Mouse (Mus musculus): Measurements from ENCODE around the gene Synj2. TPM values are rescaled to one million over a fixed set of nuclear protein-coding genes. Genes with fewer than 3 reads are reported as not detected.
A peak's percentile ranks its signal among the peaks of the same experiment; 100 is the strongest.

Synj2 gene
- total and polyA plus RNA-seq, 3 experiments: 21.2 to 58.1 (median 43.7) TPM

DNA sequence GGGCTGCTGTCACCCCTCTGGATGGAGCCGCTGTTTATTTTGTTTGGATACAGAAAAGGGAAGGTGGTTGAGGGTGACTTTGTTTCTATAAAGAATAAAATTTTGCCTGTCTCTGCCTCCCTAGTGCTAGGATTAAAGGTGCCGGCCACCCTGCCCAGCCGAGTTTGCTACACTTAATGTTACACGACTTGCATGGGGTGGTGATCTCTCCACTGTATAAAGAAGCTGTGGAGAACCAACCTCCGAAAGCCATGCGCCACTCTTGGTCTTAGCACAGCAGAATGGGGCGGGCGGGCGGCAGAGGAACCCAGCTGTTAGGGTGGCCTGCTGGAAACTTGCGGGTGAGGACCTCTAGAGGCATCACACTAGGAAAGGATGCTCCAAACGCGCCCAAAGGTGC lies 1.2 kb upstream of the Synj2 start:
- WGBS: 83% methylated on average over 12 of the region's 12 CpGs
- no peak overlapping the region for H3K4me3 ChIP-seq
- intact Hi-C loops (cut with DNase I): no loop called here
- H3K9ac ChIP-seq (ENCODE audit: low read depth, low read length): no peak overlapping the region
- DNase-seq: no peak
- TF ChIP-seq POLR2A (IDR thresholded peaks at IDR 0.05; ENCODE audit: insufficient read depth, low read depth, low read length) (no peak), CTCF (IDR thresholded peaks at IDR 0.05) (no peak), EP300 (IDR thresholded peaks at IDR 0.05; ENCODE audit: insufficient read depth, low read depth, low read length) (no peak)
- peaks cover 4% of the 10 kb centered on the region for H3K4me1 ChIP-seq (ENCODE audit: control insufficient read depth, insufficient read depth, low read length)
- H3K36me3 ChIP-seq (ENCODE audit: control insufficient read depth, insufficient read depth, low read length): no peaks in the 10 kb centered on the region
- no peaks in the 10 kb centered on the region for H3K27me3 ChIP-seq (ENCODE audit: control insufficient read depth, insufficient read depth, low read length)
- no peak overlapping the region for H3K27ac ChIP-seq
- no peaks in the 10 kb centered on the region for H3K79me2 ChIP-seq (replicated peaks; ENCODE audit: control insufficient read depth, insufficient read depth, low read length)

DNA sequence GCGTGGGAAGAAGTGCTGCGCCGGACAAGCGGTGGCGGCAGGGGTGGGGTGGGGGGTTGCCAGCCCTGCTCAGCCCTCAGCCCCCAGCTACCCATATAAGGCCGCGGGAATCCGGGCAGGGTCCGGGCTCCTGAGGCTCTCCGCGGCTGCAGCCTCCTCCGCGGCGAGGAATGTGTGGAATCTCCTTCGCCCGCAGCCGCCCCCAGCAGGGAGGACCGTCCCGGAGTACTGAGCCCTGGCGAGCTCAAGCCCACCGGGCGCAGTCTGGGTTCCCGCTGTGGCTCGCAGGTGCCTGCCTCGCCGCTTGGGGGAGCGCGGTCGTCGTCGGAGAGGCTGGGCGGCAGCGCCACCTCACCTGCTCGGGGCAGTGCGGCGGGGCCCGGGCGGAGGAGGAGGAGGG lies 288 bp upstream of the Synj2 start:
- no peaks in the 10 kb centered on the region for H3K79me2 ChIP-seq (replicated peaks; ENCODE audit: control insufficient read depth, insufficient read depth, low read length)
- no peaks in the 10 kb centered on the region for H3K27me3 ChIP-seq (ENCODE audit: control insufficient read depth, insufficient read depth, low read length)
- 1% methylated on average over 34 of the region's 38 CpGs for WGBS
- H3K36me3 ChIP-seq (ENCODE audit: control insufficient read depth, insufficient read depth, low read length): no peaks in the 10 kb centered on the region
- peak overlapping the region; percentile 40 for H3K4me3 ChIP-seq
- peaks cover 5% of the 10 kb centered on the region for H3K4me1 ChIP-seq (ENCODE audit: control insufficient read depth, insufficient read depth, low read length)
- intact Hi-C loops (cut with DNase I): loop anchor here (1.0 kb wide), 3 partner anchors 38 to 79 kb away; no protein-coding TSS in a partner anchor
- H3K27ac ChIP-seq: peak overlapping the region; percentile 38; the same call in 1 of the 2 replicates
- H3K9ac ChIP-seq (ENCODE audit: low read depth, low read length): peak overlapping the region; percentile 74
- TF ChIP-seq EP300 (IDR thresholded peaks at IDR 0.05; ENCODE audit: insufficient read depth, low read depth, low read length) (peak; percentile 52; the same call in 1 of the 2 replicates), CTCF (IDR thresholded peaks at IDR 0.05) (peak; percentile 78), POLR2A (IDR thresholded peaks at IDR 0.05; ENCODE audit: insufficient read depth, low read depth, low read length) (no peak)
- DNase-seq: peak; percentile 88 to 89

DNA sequence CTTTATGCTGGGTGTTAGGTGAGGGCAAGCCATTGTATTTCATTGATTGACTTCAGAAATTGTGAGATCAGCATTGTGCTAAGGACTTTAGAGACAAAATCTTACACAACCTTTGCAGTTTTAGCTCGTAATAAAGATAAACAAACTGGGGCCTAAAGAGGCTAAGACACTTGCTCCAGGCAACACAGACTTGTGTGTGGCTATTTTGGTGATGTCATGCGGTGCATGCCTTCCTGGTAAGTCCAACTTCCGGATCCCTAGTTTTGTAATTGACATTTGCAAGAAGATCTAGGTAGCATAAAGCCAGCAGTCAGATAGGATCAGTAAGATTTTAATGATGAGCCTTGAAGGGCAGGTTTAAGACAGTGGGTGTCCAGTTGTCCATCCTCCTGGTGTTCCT lies 1.1 kb downstream of the Synj2 start:
- no peaks in the 10 kb centered on the region for H3K27me3 ChIP-seq (ENCODE audit: control insufficient read depth, insufficient read depth, low read length)
- TF ChIP-seq CTCF (IDR thresholded peaks at IDR 0.05) (no peak), EP300 (IDR thresholded peaks at IDR 0.05; ENCODE audit: insufficient read depth, low read depth, low read length) (no peak), POLR2A (IDR thresholded peaks at IDR 0.05; ENCODE audit: insufficient read depth, low read depth, low read length) (no peak)
- no peaks in the 10 kb centered on the region for H3K79me2 ChIP-seq (replicated peaks; ENCODE audit: control insufficient read depth, insufficient read depth, low read length)
- intact Hi-C loops (cut with DNase I): no loop called here
- 53% methylated on average over 3 of the region's 3 CpGs for WGBS
- H3K9ac ChIP-seq (ENCODE audit: low read depth, low read length): no peak overlapping the region
- H3K36me3 ChIP-seq (ENCODE audit: control insufficient read depth, insufficient read depth, low read length): no peaks in the 10 kb centered on the region
- peaks cover 5% of the 10 kb centered on the region for H3K4me1 ChIP-seq (ENCODE audit: control insufficient read depth, insufficient read depth, low read length)
- no peak for DNase-seq
- H3K27ac ChIP-seq: peak overlapping the region; percentile 89
- peak overlapping the region; percentile 82 for H3K4me3 ChIP-seq

DNA sequence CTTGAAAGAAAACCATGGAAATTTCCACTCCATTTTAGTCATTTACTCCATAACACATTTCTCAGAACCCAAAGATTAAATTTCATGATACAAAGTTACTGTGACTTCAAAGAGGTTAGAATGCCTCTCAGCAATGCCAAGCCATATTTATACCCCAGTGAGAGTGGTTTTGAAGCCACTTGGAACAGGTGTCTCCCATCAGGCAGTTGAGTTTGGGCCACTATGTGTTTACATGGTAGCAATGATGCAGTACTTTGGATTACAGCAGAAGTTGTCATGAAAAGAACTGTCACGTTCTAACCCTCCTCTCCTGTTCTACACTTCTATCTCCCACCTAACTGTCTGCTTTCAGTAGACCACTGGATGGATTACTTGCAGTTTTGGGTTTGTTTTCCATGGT lies 2.0 kb downstream of the Synj2 start:
- peak overlapping the region; percentile 89; the same call in 1 of the 2 replicates for H3K27ac ChIP-seq
- H3K9ac ChIP-seq (ENCODE audit: low read depth, low read length): no peak overlapping the region
- peaks cover 5% of the 10 kb centered on the region for H3K4me1 ChIP-seq (ENCODE audit: control insufficient read depth, insufficient read depth, low read length)
- no peak overlapping the region for H3K4me3 ChIP-seq
- TF ChIP-seq CTCF (IDR thresholded peaks at IDR 0.05) (no peak), EP300 (IDR thresholded peaks at IDR 0.05; ENCODE audit: insufficient read depth, low read depth, low read length) (no peak), POLR2A (IDR thresholded peaks at IDR 0.05; ENCODE audit: insufficient read depth, low read depth, low read length) (no peak)
- H3K79me2 ChIP-seq (replicated peaks; ENCODE audit: control insufficient read depth, insufficient read depth, low read length): no peaks in the 10 kb centered on the region
- no peak for DNase-seq
- intact Hi-C loops (cut with DNase I): no loop called here
- WGBS: 42% methylated on average over 1 of the region's 1 CpGs
- no peaks in the 10 kb centered on the region for H3K27me3 ChIP-seq (ENCODE audit: control insufficient read depth, insufficient read depth, low read length)
- H3K36me3 ChIP-seq (ENCODE audit: control insufficient read depth, insufficient read depth, low read length): no peaks in the 10 kb centered on the region

DNA sequence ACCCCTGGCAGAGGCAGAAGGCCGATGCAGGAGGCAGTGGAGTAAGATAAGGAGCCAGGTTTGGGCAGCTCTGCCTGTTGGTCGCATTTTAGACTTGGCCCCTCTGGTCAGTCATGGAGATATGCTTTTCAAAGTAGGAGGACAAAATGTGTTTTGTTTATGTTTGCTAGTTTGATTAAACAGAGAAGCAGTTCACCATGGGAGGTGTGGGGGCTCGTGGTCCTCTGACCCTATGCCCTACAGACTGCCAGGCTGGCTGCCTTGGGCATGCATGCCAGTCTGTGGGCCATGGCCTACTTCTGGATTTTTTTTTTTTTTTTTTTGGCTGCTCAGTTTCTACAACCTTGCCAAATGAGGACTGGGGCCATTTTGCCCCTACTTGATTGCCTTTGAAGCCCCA lies 6.0 kb downstream of the Synj2 start:
- H3K79me2 ChIP-seq (replicated peaks; ENCODE audit: control insufficient read depth, insufficient read depth, low read length): peaks cover 2% of the 10 kb centered on the region; the same call in 1 of the 2 replicates
- H3K36me3 ChIP-seq (ENCODE audit: control insufficient read depth, insufficient read depth, low read length): no peaks in the 10 kb centered on the region
- no peak for DNase-seq
- peaks cover 5% of the 10 kb centered on the region for H3K4me1 ChIP-seq (ENCODE audit: control insufficient read depth, insufficient read depth, low read length)
- TF ChIP-seq EP300 (IDR thresholded peaks at IDR 0.05; ENCODE audit: insufficient read depth, low read depth, low read length) (no peak), CTCF (IDR thresholded peaks at IDR 0.05) (no peak), POLR2A (IDR thresholded peaks at IDR 0.05; ENCODE audit: insufficient read depth, low read depth, low read length) (no peak)
- intact Hi-C loops (cut with DNase I): no loop called here
- H3K27me3 ChIP-seq (ENCODE audit: control insufficient read depth, insufficient read depth, low read length): no peaks in the 10 kb centered on the region
- H3K9ac ChIP-seq (ENCODE audit: low read depth, low read length): no peak overlapping the region
- 50% methylated on average over 3 of the region's 3 CpGs for WGBS
- no peak overlapping the region for H3K4me3 ChIP-seq
- H3K27ac ChIP-seq: no peak overlapping the region

DNA sequence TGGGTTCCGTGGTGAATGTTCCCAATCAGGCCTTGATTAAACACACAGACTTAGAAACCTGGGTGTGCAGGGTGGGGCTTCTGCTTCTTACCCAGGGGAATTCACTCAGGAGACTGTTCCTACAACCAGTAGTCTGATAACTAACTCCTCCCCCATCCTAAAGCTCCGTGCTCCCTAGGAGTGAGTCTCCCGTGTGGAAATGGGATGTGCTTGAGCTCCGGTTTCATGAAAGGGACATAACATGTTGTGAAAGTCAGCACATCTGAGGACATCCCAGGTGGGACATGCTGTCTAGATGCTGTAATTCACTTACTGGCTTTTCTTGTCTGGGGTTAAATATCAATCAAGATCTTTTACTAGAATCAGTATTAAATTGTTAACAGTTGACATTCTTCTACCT lies 11.4 kb downstream of the Synj2 start:
- peak in 1 of 2 experiments; percentile 8 for DNase-seq
- H3K79me2 ChIP-seq (replicated peaks; ENCODE audit: control insufficient read depth, insufficient read depth, low read length): peaks cover 2% of the 10 kb centered on the region; the same call in 1 of the 2 replicates
- TF ChIP-seq EP300 (IDR thresholded peaks at IDR 0.05; ENCODE audit: insufficient read depth, low read depth, low read length) (no peak), CTCF (IDR thresholded peaks at IDR 0.05) (no peak), POLR2A (IDR thresholded peaks at IDR 0.05; ENCODE audit: insufficient read depth, low read depth, low read length) (no peak)
- H3K4me3 ChIP-seq: no peak overlapping the region
- peaks cover 7% of the 10 kb centered on the region; the same call in 1 of the 2 replicates for H3K4me1 ChIP-seq (ENCODE audit: control insufficient read depth, insufficient read depth, low read length)
- H3K36me3 ChIP-seq (ENCODE audit: control insufficient read depth, insufficient read depth, low read length): no peaks in the 10 kb centered on the region
- H3K27ac ChIP-seq: no peak overlapping the region
- intact Hi-C loops (cut with DNase I): no loop called here
- H3K9ac ChIP-seq (ENCODE audit: low read depth, low read length): no peak overlapping the region
- H3K27me3 ChIP-seq (ENCODE audit: control insufficient read depth, insufficient read depth, low read length): no peaks in the 10 kb centered on the region
- 65% methylated on average over 4 of the region's 4 CpGs for WGBS

Measured in heart, adult 2 months (tissue).